Mouse (Mus musculus) liver, embryonic 15.5 days (tissue): ENCODE results near the gene Lmntd2. TPM values are rescaled to one million over a fixed set of nuclear protein-coding genes. Genes with fewer than 3 reads are reported as not detected.

Experiments used
- ATAC-seq: fragments of 200-750 bp; cut with Nextera tagmentation; 2 replicates; pipeline ENCODE4 v1.8.0; 2017; ENCODE audit warnings: moderate number of reproducible peaks, mild to moderate bottlenecking, moderate library complexity; ENCODE audit not compliant: insufficient read depth
- H3K27ac ChIP-seq: fragments of 300-500 bp; sonication (generic); replicated peaks from 2 replicates; pipeline ENCODE4 v1.5.1; 2015; ENCODE audit warnings: mild to moderate bottlenecking, inconsistent platforms
- H3K27me3 ChIP-seq: fragments of 300-500 bp; sonication (generic); 2 replicates; pipeline ENCODE4 v1.6.1; 2015; ENCODE audit warnings: mild to moderate bottlenecking, inconsistent platforms
- H3K36me3 ChIP-seq: fragments of 300-500 bp; sonication (generic); replicated peaks from 2 replicates; pipeline ENCODE4 v1.6.1; 2015; ENCODE audit warnings: moderate library complexity, mild to moderate bottlenecking, inconsistent platforms
- H3K4me1 ChIP-seq: fragments of 300-500 bp; sonication (generic); replicated peaks from 2 replicates; pipeline ENCODE4 v1.6.1; 2015; ENCODE audit warnings: inconsistent platforms
- H3K4me2 ChIP-seq: fragments of 300-500 bp; sonication (generic); 2 replicates; pipeline ENCODE4 v1.6.1; 2015; ENCODE audit warnings: moderate library complexity, mild to moderate bottlenecking, inconsistent platforms
- H3K4me3 ChIP-seq: fragments of 300-500 bp; sonication (generic); replicated peaks from 2 replicates; pipeline ENCODE4 v1.5.1; 2015; ENCODE audit warnings: mild to moderate bottlenecking, inconsistent platforms
- H3K9ac ChIP-seq: fragments of 300-500 bp; sonication (generic); 2 replicates; pipeline ENCODE4 v1.6.1; 2015; ENCODE audit warnings: moderate library complexity, mild to moderate bottlenecking, inconsistent platforms
- H3K9me3 ChIP-seq: fragments of 300-500 bp; sonication (generic); replicated peaks from 2 replicates; pipeline ENCODE4 v1.6.1; 2016; ENCODE audit warnings: inconsistent platforms
- WGBS: fragments of 180-500 bp; shearing (Covaris S2); methylation state at CpG from one replicate; pipeline ENCODE4 v1.1.7; 2015; ENCODE audit warnings: mixed read lengths; ENCODE audit not compliant: insufficient replicate concordance; 5-methylcytosine and 5-hydroxymethylcytosine counted together
- polyA plus RNA-seq: library from polyadenylated mRNA; unstranded; fragments of >200 nt; fragmentation: Nextera tagmentation; extraction: Ambion mirVana; gene quantifications from 2 replicates; pipeline ENCODE4 v1.2.1, GENCODE M21; 2015

The Lmntd2 gene
- polyA plus RNA-seq, 1 experiment from 2014 or later, result 0.60 TPM

DNA sequence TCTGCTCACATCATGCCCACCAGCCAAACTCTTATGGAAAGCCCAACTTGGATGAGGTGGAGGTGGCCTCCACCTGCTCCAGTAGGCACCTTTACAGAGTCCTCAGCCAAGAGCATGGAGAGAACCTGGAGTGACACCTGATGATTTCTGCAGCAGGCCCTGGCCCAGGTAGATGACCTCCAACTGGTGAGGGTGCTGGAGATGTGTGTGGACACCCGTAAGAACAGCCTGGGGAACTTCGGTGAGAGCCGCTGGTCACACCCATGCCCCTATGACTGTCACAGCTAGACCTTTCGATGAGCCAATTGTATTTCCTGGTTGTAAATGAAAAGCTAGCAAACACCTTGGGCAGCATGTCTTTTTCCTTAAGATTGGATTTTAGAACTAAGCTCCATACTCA, 15.8 kb downstream of the Lmntd2 start:
- H3K4me1 ChIP-seq, result peaks cover 70% of the 10 kb centered on the region
- H3K27me3 ChIP-seq, result no peaks in the 10 kb centered on the region
- H3K4me3 ChIP-seq, result no peak overlapping the region; the same call in 1 of the 2 replicates
- H3K9ac ChIP-seq, result 0 out of 2 replicates have a peak overlapping the region, but pooled peaks have one; percentile 17
- no peaks in the 10 kb centered on the region; the same call in 1 of the 2 replicates for H3K36me3 ChIP-seq
- peak overlapping the region; percentile 94; the same call in 1 of the 2 replicates for H3K27ac ChIP-seq
- WGBS, result 84% methylated on average over 4 of the region's 4 CpGs
- H3K9me3 ChIP-seq, result no peaks in the 10 kb centered on the region
- ATAC-seq, result no peak
- H3K4me2 ChIP-seq, result peak overlapping the region; percentile 96

DNA sequence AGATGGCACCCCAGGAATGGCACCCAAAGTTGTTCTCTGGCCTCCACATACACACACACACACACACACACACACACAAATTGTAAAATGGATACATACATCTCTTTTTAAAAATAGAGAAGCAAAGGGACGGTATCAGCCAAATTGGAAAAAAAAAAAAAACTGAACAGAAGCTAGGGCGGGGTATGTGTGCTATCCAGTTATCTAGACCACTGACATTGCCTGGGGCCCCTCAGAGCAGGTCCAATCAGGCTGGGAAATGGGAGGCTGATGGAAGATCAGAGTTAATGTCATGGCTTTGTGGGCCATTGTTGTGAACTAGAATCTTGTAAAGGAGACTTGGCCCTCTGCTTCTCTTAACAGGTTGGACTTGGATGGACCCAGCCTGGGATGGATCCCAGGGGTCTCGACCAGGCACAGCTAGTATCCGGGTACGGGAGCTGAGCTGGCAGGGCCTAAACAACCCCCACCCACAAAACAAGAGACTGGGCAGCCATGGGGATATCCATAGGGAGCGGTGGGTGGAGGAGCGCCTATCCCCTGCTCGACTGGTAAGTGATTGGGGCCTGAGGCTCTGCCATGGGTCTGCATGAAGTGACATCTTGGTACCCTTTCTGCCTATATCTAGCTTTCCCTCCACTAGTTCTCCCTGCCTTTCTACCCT, 17.1 kb downstream of the Lmntd2 start:
- no peaks in the 10 kb centered on the region for H3K27me3 ChIP-seq
- peak overlapping the region; percentile 33 for H3K4me3 ChIP-seq
- no peak for ATAC-seq
- H3K9ac ChIP-seq, result peak overlapping the region; percentile 28
- H3K36me3 ChIP-seq, result peaks cover 10% of the 10 kb centered on the region
- H3K4me1 ChIP-seq, result peaks cover 84% of the 10 kb centered on the region
- no peaks in the 10 kb centered on the region for H3K9me3 ChIP-seq
- peak overlapping the region; percentile 96 for H3K4me2 ChIP-seq
- H3K27ac ChIP-seq, result peak overlapping the region; percentile 94
- WGBS, result 54% methylated on average over 8 of the region's 8 CpGs

GRCm38 (mm10) chr7:141195754-141196153, 18.1 kb downstream of the Lmntd2 start:
- no peaks in the 10 kb centered on the region for H3K27me3 ChIP-seq
- H3K4me3 ChIP-seq, result no peak overlapping the region
- 0 out of 2 replicates have a peak overlapping the region, but pooled peaks have one; percentile 23 for H3K9ac ChIP-seq
- no peaks in the 10 kb centered on the region for H3K9me3 ChIP-seq
- peaks cover 85% of the 10 kb centered on the region for H3K4me1 ChIP-seq
- H3K27ac ChIP-seq, result peak overlapping the region; percentile 94
- WGBS, result 84% methylated on average over 2 of the region's 2 CpGs
- ATAC-seq, result no peak
- peak overlapping the region; percentile 96 for H3K4me2 ChIP-seq
- H3K36me3 ChIP-seq, result peaks cover 20% of the 10 kb centered on the region

GRCm38 (mm10) chr7:141194830-141195229, 19.1 kb downstream of the Lmntd2 start:
- H3K9me3 ChIP-seq, result no peaks in the 10 kb centered on the region
- ATAC-seq, result 0 out of 2 replicates have a peak, but pooled peaks have one; percentile 6
- H3K36me3 ChIP-seq, result peaks cover 29% of the 10 kb centered on the region
- H3K27ac ChIP-seq, result peak overlapping the region; percentile 94
- under 1% methylated on average over 28 of the region's 28 CpGs for WGBS
- H3K4me2 ChIP-seq, result peak overlapping the region; percentile 96
- peak overlapping the region; percentile 78 for H3K9ac ChIP-seq
- no peaks in the 10 kb centered on the region for H3K27me3 ChIP-seq
- H3K4me3 ChIP-seq, result peak overlapping the region; percentile 91
- H3K4me1 ChIP-seq, result peaks cover 82% of the 10 kb centered on the region

GRCm38 (mm10) chr7:141194409-141194808, 19.5 kb downstream of the Lmntd2 start:
- Histone ChIP-seq H3K4me3 (peak overlapping the region; percentile 91), H3K4me2 (peak overlapping the region; percentile 96), H3K27me3 (no peaks in the 10 kb centered on the region), H3K27ac (peak overlapping the region; percentile 94), H3K36me3 (peaks cover 33% of the 10 kb centered on the region), H3K9me3 (no peaks in the 10 kb centered on the region), H3K9ac (peak overlapping the region; percentile 78), H3K4me1 (peaks cover 77% of the 10 kb centered on the region)
- no peak for ATAC-seq
- WGBS, result under 1% methylated on average over 23 of the region's 23 CpGs

GRCm38 (mm10) chr7:141193948-141194347, 19.9 kb downstream of the Lmntd2 start, which contains the start of the genes Hras and Lrrc56:
Gene Hras (minus strand): TSS chr7:141194005.
Gene Lrrc56 (plus strand): TSS chr7:141194157.
- no peaks in the 10 kb centered on the region for H3K9me3 ChIP-seq
- peak; percentile 91 for ATAC-seq
- peak within 1 kb of the TSS; percentile 91 for H3K4me3 ChIP-seq
- no peaks in the 10 kb centered on the region for H3K27me3 ChIP-seq
- H3K27ac ChIP-seq, result peak within 1 kb of the TSS; percentile 94
- H3K4me1 ChIP-seq, result peaks cover 73% of the 10 kb centered on the region
- H3K36me3 ChIP-seq, result peaks cover 38% of the 10 kb centered on the region
- WGBS, result under 1% methylated on average over 31 of the region's 39 CpGs
- H3K4me2 ChIP-seq, result peak within 1 kb of the TSS; percentile 96
- H3K9ac ChIP-seq, result peak within 1 kb of the TSS; percentile 99

GRCm38 (mm10) chr7:141193348-141193856, 20.5 kb downstream of the Lmntd2 start:
- H3K4me3 ChIP-seq, result peak overlapping the region; percentile 91
- H3K4me1 ChIP-seq, result peaks cover 67% of the 10 kb centered on the region
- H3K4me2 ChIP-seq, result peak overlapping the region; percentile 96
- no peaks in the 10 kb centered on the region for H3K27me3 ChIP-seq
- ATAC-seq, result peak; percentile 35
- H3K9ac ChIP-seq, result peak overlapping the region; percentile 99
- peak overlapping the region; percentile 91 for H3K27ac ChIP-seq
- 1% methylated on average over 43 of the region's 43 CpGs for WGBS
- H3K9me3 ChIP-seq, result no peaks in the 10 kb centered on the region
- H3K36me3 ChIP-seq, result peaks cover 40% of the 10 kb centered on the region

- Histone ChIP-seq H3K4me2 (peak overlapping the region; percentile 96), H3K27ac (peak overlapping the region; percentile 91), H3K9me3 (no peaks in the 10 kb centered on the region), H3K9ac (peak overlapping the region; percentile 99), H3K4me1 (peaks cover 62% of the 10 kb centered on the region), H3K27me3 (no peaks in the 10 kb centered on the region), H3K4me3 (peak overlapping the region; percentile 91), H3K36me3 (peaks cover 40% of the 10 kb centered on the region)
- WGBS, result 20% methylated on average over 12 of the region's 12 CpGs
- ATAC-seq, result no peak
Observed at GRCm38 (mm10) chr7:141192776-141193347, 21.0 kb downstream of the Lmntd2 start.

DNA sequence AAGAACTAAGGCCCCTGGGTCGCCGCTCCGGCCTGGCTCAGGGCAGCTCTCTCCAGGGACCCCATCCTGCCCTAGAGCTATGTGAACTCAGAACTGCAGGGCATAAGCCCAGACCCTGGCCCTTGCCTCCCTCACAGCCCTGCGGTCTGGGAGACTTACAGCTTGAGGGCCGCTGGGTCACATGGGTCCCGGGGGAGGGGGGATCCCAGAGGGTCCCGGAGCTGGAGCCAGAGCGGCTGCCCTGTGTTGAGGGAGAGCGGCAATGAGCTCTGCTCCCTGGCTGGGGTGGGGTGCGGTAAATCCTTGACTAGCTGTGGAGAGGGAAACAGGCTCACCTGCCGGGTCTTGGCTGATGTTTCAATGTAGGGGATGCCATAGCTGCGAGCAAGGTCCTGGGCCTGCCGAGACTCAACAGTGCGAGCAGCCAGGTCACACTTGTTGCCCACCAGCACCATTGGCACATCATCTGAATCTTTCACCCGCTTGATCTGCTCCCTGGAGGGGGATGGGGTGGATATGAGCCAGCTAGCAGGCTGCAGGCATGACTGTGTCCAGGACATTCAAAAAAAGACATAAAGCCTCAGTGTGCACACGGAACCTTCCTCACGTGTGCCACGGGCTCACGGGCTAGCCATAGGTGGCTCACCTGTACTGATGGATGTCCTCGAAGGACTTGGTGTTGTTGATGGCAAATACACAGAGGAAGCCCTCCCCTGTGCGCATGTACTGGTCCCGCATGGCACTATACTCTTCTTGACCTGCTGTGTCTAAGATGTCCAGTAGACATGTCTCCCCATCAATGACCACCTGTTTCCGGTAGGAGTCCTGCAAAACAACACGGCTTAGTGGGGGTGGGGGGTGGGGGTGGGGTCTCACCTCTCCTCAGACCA, 21.8 kb downstream of the Lmntd2 start:
- H3K4me2 ChIP-seq, result peak overlapping the region; percentile 96
- 90% methylated on average over 24 of the region's 24 CpGs for WGBS
- ATAC-seq, result no peak
- peaks cover 40% of the 10 kb centered on the region for H3K36me3 ChIP-seq
- no peaks in the 10 kb centered on the region for H3K27me3 ChIP-seq
- H3K9me3 ChIP-seq, result no peaks in the 10 kb centered on the region
- H3K27ac ChIP-seq, result 0 out of 2 replicates have a peak overlapping the region, but pooled peaks have one; percentile 91
- peaks cover 54% of the 10 kb centered on the region for H3K4me1 ChIP-seq
- peak overlapping the region; percentile 99 for H3K9ac ChIP-seq
- peak overlapping the region; percentile 91 for H3K4me3 ChIP-seq

- Histone ChIP-seq H3K36me3 (peaks cover 40% of the 10 kb centered on the region), H3K27me3 (no peaks in the 10 kb centered on the region), H3K4me2 (no peak overlapping the region), H3K4me3 (no peak overlapping the region), H3K27ac (no peak overlapping the region), H3K4me1 (peaks cover 44% of the 10 kb centered on the region), H3K9ac (no peak overlapping the region), H3K9me3 (no peaks in the 10 kb centered on the region)
- WGBS, result 90% methylated on average over 14 of the region's 14 CpGs
- no peak for ATAC-seq
Observed at GRCm38 (mm10) chr7:141191036-141191435, 22.8 kb downstream of the Lmntd2 start.
